Mouse (Mus musculus) MEL (cell line): Measurements from ENCODE around the gene Lrrc4c.

Experiments
- CTCF ChIP-seq, 3 experiments: IDR thresholded peaks in 2 of 3; conservative IDR thresholded peaks in 1 of 3; 2 replicates each; pipeline ENCODE4 v1.5.1; 2011 to 2012; ENCODE audit warnings: low read length in 3 of 3, low read depth in 2 of 3, mild to moderate bottlenecking in 2 of 3, improper control_type of control experiment in 1 of 3, inconsistent platforms in 1 of 3, mixed read lengths in 1 of 3, moderate library complexity in 1 of 3; ENCODE audit not compliant: control insufficient read depth in 1 of 3, insufficient read depth in 1 of 3, poor library complexity in 1 of 3, severe bottlenecking in 1 of 3
- E2F4 ChIP-seq: IDR thresholded peaks from 2 replicates; pipeline ENCODE4 v1.6.1; 2011; ENCODE audit warnings: low read depth, low read length, improper control_type of control experiment, borderline replicate concordance
- NRF1 ChIP-seq: IDR thresholded peaks from 2 replicates; pipeline ENCODE4 v1.6.1; 2014; ENCODE audit warnings: low read depth, mild to moderate bottlenecking, inconsistent platforms, low read length, improper control_type of control experiment, moderate library complexity; ENCODE audit not compliant: poor library complexity, insufficient read depth, severe bottlenecking
- ZC3H11A ChIP-seq: IDR thresholded peaks from 2 replicates; pipeline ENCODE4 v1.6.1; 2012; ENCODE audit warnings: low read depth, mild to moderate bottlenecking, inconsistent platforms, low read length, improper control_type of control experiment

DNA sequence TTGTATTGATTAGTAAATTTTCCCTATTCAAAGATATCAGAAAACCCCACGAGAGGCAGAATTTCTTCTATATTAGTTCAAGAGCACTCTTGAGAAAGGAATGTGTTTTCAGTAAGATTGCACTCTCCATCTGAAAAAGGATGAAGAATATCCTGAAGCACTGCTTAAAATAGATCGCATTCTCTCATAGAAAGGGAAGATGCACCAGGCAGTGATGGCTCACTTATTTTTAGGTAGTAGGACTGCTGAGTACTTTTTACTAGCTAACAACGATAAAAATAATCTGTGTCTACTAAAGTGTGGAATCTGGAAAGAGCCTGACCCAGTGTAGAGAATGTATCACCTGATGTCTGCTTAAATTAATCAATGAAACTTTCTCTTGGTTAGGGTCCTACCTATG lies 820.5 kb downstream of the Lrrc4c start:
- TF ChIP-seq CTCF (IDR thresholded peaks at IDR 0.05 in 2 of 3, conservative IDR thresholded peaks at IDR 0.05 in 1 of 3; ENCODE audit: control insufficient read depth in 1 of 3, insufficient read depth in 1 of 3, low read depth in 2 of 3, low read length in 3 of 3, poor library complexity in 1 of 3, severe bottlenecking in 1 of 3) (no peak), ZC3H11A (no peak), E2F4 (no peak), NRF1 (no peak)
